Mouse (Mus musculus) activated CD4-positive, CD25-positive, alpha-beta regulatory T cell, adult 4 months (primary cell): Measurements from ENCODE around the gene Oas3. TPM values are rescaled to one million over a fixed set of nuclear protein-coding genes. Genes with fewer than 3 reads are reported as not detected.

Experiments used
- polyA plus RNA-seq, 2 experiments: library from polyadenylated mRNA; unstranded; fragments of 100-300 nt; shearing (Covaris generic); gene quantifications; one replicate each; pipeline ENCODE4 v1.2.1; 2017

Oas3 gene
- polyA plus RNA-seq, 2 experiments from 2014 or later = 11.4 to 25.1 TPM

Other genes with a start within 250 kb of the Oas3 start
- 10 to 100 TPM; 10.9 to 13.0 TPM for gene Tpcn1, start 189.0 kb downstream of the Oas3 start, polyA plus RNA-seq
- gene Iqcd, start 188.6 kb downstream of the Oas3 start, polyA plus RNA-seq = under 1 TPM; 0.41 to 0.70 TPM
- 1 to 10 TPM; 1.1 to 2.4 TPM for gene Rita1, start 165.1 kb downstream of the Oas3 start, polyA plus RNA-seq
- 10 to 100 TPM; 11.7 to 18.4 TPM for gene Ddx54, start 164.9 kb downstream of the Oas3 start, polyA plus RNA-seq
- gene Cfap73, start 143.4 kb downstream of the Oas3 start, polyA plus RNA-seq = not detected
- gene Rasal1, start 128.8 kb downstream of the Oas3 start, polyA plus RNA-seq = 10 to 100 TPM in 1 of 2 experiments, 1 to 10 TPM in 1; 7.6 to 11.4 TPM
- 10 to 100 TPM; 45.6 to 48.2 TPM for gene Dtx1, start 65.7 kb downstream of the Oas3 start, polyA plus RNA-seq
- 1 to 10 TPM; 1.9 to 2.5 TPM for gene Oas2, start 27.8 kb downstream of the Oas3 start, polyA plus RNA-seq
- gene Oas1e, start 17.9 kb upstream of the Oas3 start, polyA plus RNA-seq = not detected
- gene Oas1c, start 34.9 kb upstream of the Oas3 start, polyA plus RNA-seq = 10 to 100 TPM; 11.2 to 14.4 TPM
- gene Oas1f, start 69.7 kb upstream of the Oas3 start, polyA plus RNA-seq = not detected
- gene Oas1h, start 83.8 kb upstream of the Oas3 start, polyA plus RNA-seq = not detected
- 1 to 10 TPM in 1 of 2 experiments, not detected in 1; 1.0 TPM for gene Oas1g, start 110.0 kb upstream of the Oas3 start, polyA plus RNA-seq
- 10 to 100 TPM; 33.6 to 48.3 TPM for gene Oas1a, start 129.9 kb upstream of the Oas3 start, polyA plus RNA-seq
- under 1 TPM in 1 of 2 experiments, not detected in 1; 0.17 TPM for gene Oas1d, start 136.9 kb upstream of the Oas3 start, polyA plus RNA-seq
- not detected for gene Rph3a, start 232.4 kb upstream of the Oas3 start, polyA plus RNA-seq